Mouse (Mus musculus) intestine, embryonic 15.5 days (tissue): ENCODE measurements around the gene Tmem50a. TPM values are rescaled to one million over a fixed set of nuclear protein-coding genes. Genes with fewer than 3 reads are reported as not detected.

Source experiments
- ATAC-seq: fragments of 200-750 bp; cut with Nextera tagmentation; 2 replicates; pipeline ENCODE4 v1.8.0; 2017; ENCODE audit warnings: moderate TSS enrichment, moderate library complexity
- H3K27ac ChIP-seq: fragments of 300-500 bp; sonication (generic); 2 replicates; pipeline ENCODE4 v1.5.1; 2015; ENCODE audit warnings: mild to moderate bottlenecking, inconsistent platforms
- H3K27me3 ChIP-seq: fragments of 300-500 bp; sonication (generic); replicated peaks from 2 replicates; pipeline ENCODE4 v1.6.1; 2015; ENCODE audit warnings: inconsistent platforms
- H3K36me3 ChIP-seq: fragments of 300-500 bp; sonication (generic); 2 replicates; pipeline ENCODE4 v1.6.1; 2015; ENCODE audit warnings: inconsistent platforms
- H3K4me1 ChIP-seq: fragments of 300-500 bp; sonication (generic); replicated peaks from 2 replicates; pipeline ENCODE4 v1.6.1; 2015; ENCODE audit warnings: inconsistent platforms
- H3K4me2 ChIP-seq: fragments of 300-500 bp; sonication (generic); replicated peaks from 2 replicates; pipeline ENCODE4 v1.6.1; 2015; ENCODE audit warnings: mild to moderate bottlenecking, inconsistent platforms
- H3K4me3 ChIP-seq: fragments of 300-500 bp; sonication (generic); replicated peaks from 2 replicates; pipeline ENCODE4 v1.5.1; 2015; ENCODE audit warnings: inconsistent platforms
- H3K9ac ChIP-seq: fragments of 300-500 bp; sonication (generic); 2 replicates; pipeline ENCODE4 v1.6.1; 2015; ENCODE audit warnings: inconsistent platforms
- H3K9me3 ChIP-seq: fragments of 300-500 bp; sonication (generic); 2 replicates; pipeline ENCODE4 v1.6.1; 2016; ENCODE audit warnings: inconsistent platforms
- WGBS: fragments of 180-500 bp; shearing (Covaris S2); methylation state at CpG from one replicate; pipeline ENCODE4 v1.1.7; 2015; 5-methylcytosine and 5-hydroxymethylcytosine counted together
- polyA plus RNA-seq: library from polyadenylated mRNA; unstranded; fragments of >200 nt; fragmentation: Nextera tagmentation; extraction: Ambion mirVana; gene quantifications from 2 replicates; pipeline ENCODE4 v1.2.1, GENCODE M21; 2015

Gene Tmem50a
- polyA plus RNA-seq, 1 experiment from 2014 or later: 146 TPM

- Histone ChIP-seq H3K27me3 (no peaks in the 10 kb centered on the region), H3K4me3 (no peak overlapping the region), H3K36me3 (no peaks in the 10 kb centered on the region), H3K4me1 (peaks cover 5% of the 10 kb centered on the region), H3K9me3 (no peaks in the 10 kb centered on the region), H3K4me2 (no peak overlapping the region), H3K27ac (no peak overlapping the region), H3K9ac (no peak overlapping the region)
- WGBS: 92% methylated on average over 4 of the region's 4 CpGs
- no peak for ATAC-seq
Observed at GRCm38 (mm10) chr4:134884364-134884763, 30.5 kb downstream of the Tmem50a start.

- Histone ChIP-seq H3K4me2 (no peak overlapping the region), H3K36me3 (no peaks in the 10 kb centered on the region), H3K9me3 (no peaks in the 10 kb centered on the region), H3K4me1 (peaks cover 8% of the 10 kb centered on the region), H3K9ac (no peak overlapping the region), H3K27me3 (no peaks in the 10 kb centered on the region), H3K27ac (no peak overlapping the region), H3K4me3 (no peak overlapping the region)
- WGBS: 79% methylated on average over 10 of the region's 10 CpGs
- ATAC-seq: no peak
Observed at GRCm38 (mm10) chr4:134883808-134884207, 31.0 kb downstream of the Tmem50a start.

GRCm38 (mm10) chr4:134883266-134883665, 31.6 kb downstream of the Tmem50a start:
- Histone ChIP-seq H3K4me1 (peaks cover 8% of the 10 kb centered on the region), H3K27ac (no peak overlapping the region), H3K27me3 (no peaks in the 10 kb centered on the region), H3K36me3 (no peaks in the 10 kb centered on the region), H3K4me2 (no peak overlapping the region), H3K4me3 (no peak overlapping the region), H3K9ac (no peak overlapping the region), H3K9me3 (no peaks in the 10 kb centered on the region)
- 28% methylated on average over 7 of the region's 7 CpGs for WGBS
- no peak for ATAC-seq

GRCm38 (mm10) chr4:134880041-134880440, 34.8 kb downstream of the Tmem50a start:
- H3K27me3 ChIP-seq: no peaks in the 10 kb centered on the region
- H3K9ac ChIP-seq: no peak overlapping the region
- no peak overlapping the region for H3K4me3 ChIP-seq
- 33% methylated on average over 6 of the region's 6 CpGs for WGBS
- no peak for ATAC-seq
- H3K4me1 ChIP-seq: peaks cover 8% of the 10 kb centered on the region
- no peaks in the 10 kb centered on the region for H3K9me3 ChIP-seq
- peak overlapping the region; percentile 73 for H3K4me2 ChIP-seq
- H3K27ac ChIP-seq: no peak overlapping the region
- no peaks in the 10 kb centered on the region for H3K36me3 ChIP-seq

GRCm38 (mm10) chr4:134879410-134879981, 35.3 kb downstream of the Tmem50a start:
- Histone ChIP-seq H3K9ac (peak overlapping the region; percentile 28; the same call in 1 of the 2 replicates), H3K36me3 (no peaks in the 10 kb centered on the region), H3K9me3 (no peaks in the 10 kb centered on the region), H3K27ac (no peak overlapping the region), H3K4me2 (peak overlapping the region; percentile 73), H3K4me1 (peaks cover 8% of the 10 kb centered on the region), H3K27me3 (no peaks in the 10 kb centered on the region), H3K4me3 (peak overlapping the region; percentile 31)
- WGBS: 4% methylated on average over 17 of the region's 17 CpGs
- peak; percentile 45; the same call in 1 of the 2 replicates for ATAC-seq

- no peaks in the 10 kb centered on the region for H3K9me3 ChIP-seq
- no peak for ATAC-seq
- no peaks in the 10 kb centered on the region for H3K27me3 ChIP-seq
- H3K4me3 ChIP-seq: no peak overlapping the region
- WGBS: 76% methylated on average over 9 of the region's 9 CpGs
- no peaks in the 10 kb centered on the region for H3K36me3 ChIP-seq
- no peak overlapping the region for H3K27ac ChIP-seq
- no peak overlapping the region for H3K9ac ChIP-seq
- peaks cover 8% of the 10 kb centered on the region for H3K4me1 ChIP-seq
- no peak overlapping the region for H3K4me2 ChIP-seq
Observed at GRCm38 (mm10) chr4:134876171-134876570, 38.7 kb downstream of the Tmem50a start.

GRCm38 (mm10) chr4:134871950-134872349, 42.9 kb downstream of the Tmem50a start:
- Histone ChIP-seq H3K4me1 (0 out of 2 replicates have a peak, but pooled peaks cover 8% of the 10 kb centered on the region), H3K4me2 (no peak overlapping the region), H3K27me3 (peaks cover 18% of the 10 kb centered on the region; the same call in 1 of the 2 replicates), H3K9me3 (no peaks in the 10 kb centered on the region), H3K4me3 (no peak overlapping the region), H3K9ac (no peak overlapping the region), H3K27ac (no peak overlapping the region), H3K36me3 (no peaks in the 10 kb centered on the region)
- ATAC-seq: no peak
- 46% methylated on average over 2 of the region's 2 CpGs for WGBS

GRCm38 (mm10) chr4:134871477-134871876, 43.3 kb downstream of the Tmem50a start:
- Histone ChIP-seq H3K27ac (no peak overlapping the region), H3K4me2 (no peak overlapping the region), H3K9me3 (no peaks in the 10 kb centered on the region), H3K4me1 (0 out of 2 replicates have a peak, but pooled peaks cover 8% of the 10 kb centered on the region), H3K9ac (no peak overlapping the region), H3K27me3 (peaks cover 18% of the 10 kb centered on the region; the same call in 1 of the 2 replicates), H3K36me3 (no peaks in the 10 kb centered on the region), H3K4me3 (no peak overlapping the region)
- 28% methylated on average over 4 of the region's 4 CpGs for WGBS
- no peak for ATAC-seq

- Histone ChIP-seq H3K4me2 (peak overlapping the region; percentile 51), H3K9ac (peak overlapping the region; percentile 15; the same call in 1 of the 2 replicates), H3K27me3 (peaks cover 18% of the 10 kb centered on the region; the same call in 1 of the 2 replicates), H3K4me1 (0 out of 2 replicates have a peak, but pooled peaks cover 8% of the 10 kb centered on the region), H3K4me3 (no peak overlapping the region), H3K9me3 (no peaks in the 10 kb centered on the region), H3K36me3 (no peaks in the 10 kb centered on the region), H3K27ac (no peak overlapping the region)
- 55% methylated on average over 7 of the region's 7 CpGs for WGBS
- no peak for ATAC-seq
Observed at GRCm38 (mm10) chr4:134869815-134870375, 44.9 kb downstream of the Tmem50a start.

- H3K9me3 ChIP-seq: no peaks in the 10 kb centered on the region
- H3K9ac ChIP-seq: peak overlapping the region; percentile 15; the same call in 1 of the 2 replicates
- H3K36me3 ChIP-seq: no peaks in the 10 kb centered on the region
- H3K27ac ChIP-seq: no peak overlapping the region
- peak overlapping the region; percentile 15 for H3K4me3 ChIP-seq
- 9% methylated on average over 16 of the region's 16 CpGs for WGBS
- peak; percentile 85 for ATAC-seq
- H3K4me2 ChIP-seq: peak overlapping the region; percentile 51
- H3K27me3 ChIP-seq: peaks cover 18% of the 10 kb centered on the region; the same call in 1 of the 2 replicates
- 0 out of 2 replicates have a peak, but pooled peaks cover 8% of the 10 kb centered on the region for H3K4me1 ChIP-seq
Observed at GRCm38 (mm10) chr4:134869068-134869730, 45.6 kb downstream of the Tmem50a start.

- 32% methylated on average over 8 of the region's 9 CpGs for WGBS
- Histone ChIP-seq H3K9me3 (no peaks in the 10 kb centered on the region), H3K36me3 (no peaks in the 10 kb centered on the region), H3K9ac (no peak overlapping the region), H3K4me3 (no peak overlapping the region), H3K4me1 (0 out of 2 replicates have a peak, but pooled peaks cover 8% of the 10 kb centered on the region), H3K27ac (no peak overlapping the region), H3K4me2 (no peak overlapping the region), H3K27me3 (peaks cover 18% of the 10 kb centered on the region; the same call in 1 of the 2 replicates)
- ATAC-seq: no peak
Observed at GRCm38 (mm10) chr4:134868490-134868889, 46.3 kb downstream of the Tmem50a start.

- Histone ChIP-seq H3K27me3 (peaks cover 18% of the 10 kb centered on the region; the same call in 1 of the 2 replicates), H3K27ac (no peak overlapping the region), H3K9me3 (no peaks in the 10 kb centered on the region), H3K4me1 (0 out of 2 replicates have a peak, but pooled peaks cover 8% of the 10 kb centered on the region), H3K36me3 (no peaks in the 10 kb centered on the region), H3K4me2 (no peak overlapping the region), H3K9ac (no peak overlapping the region), H3K4me3 (no peak overlapping the region)
- ATAC-seq: no peak
- WGBS: 85% methylated on average over 10 of the region's 10 CpGs
Observed at GRCm38 (mm10) chr4:134868065-134868464, 46.8 kb downstream of the Tmem50a start.
